Mouse (Mus musculus): ENCODE results near the gene Efcab3. TPM values are rescaled to one million over a fixed set of nuclear protein-coding genes. Genes with fewer than 3 reads are reported as not detected.

Efcab3 gene
- polyA plus RNA-seq (2012; ENCODE audit: low replicate concordance): not detected in 2 replicates

GRCm38 (mm10) chr11:105063292-105063691, at the start of gene Efcab3:
Gene Efcab3 (plus strand): TSS chr11:105063592.

GRCm38 (mm10) chr11:105125735-105126519, 62.5 kb downstream of the Efcab3 start, which contains the start of gene Mettl2:
Gene Mettl2 (plus strand): TSS chr11:105126425.

GRCm38 (mm10) chr11:105146593-105146992, 83.2 kb downstream of the Efcab3 start, which contains the start of gene Gm10842:
Gene Gm10842 (plus strand): TSS chr11:105146893.

Other genes starting within 250 kb of the Efcab3 start
- gene Mettl2, start 62.8 kb downstream of the Efcab3 start, polyA plus RNA-seq (2012; ENCODE audit: low replicate concordance): 7.9 and 9.7 TPM in 2 replicates
- not detected in 2 replicates for gene Gm10842, start 83.3 kb downstream of the Efcab3 start, polyA plus RNA-seq (2012; ENCODE audit: low replicate concordance)
- 12.4 and 14.4 TPM in 2 replicates for gene Tlk2, start 115.2 kb downstream of the Efcab3 start, polyA plus RNA-seq (2012; ENCODE audit: low replicate concordance)
- 0.57 and 1.1 TPM in 2 replicates for gene Mrc2, start 229.1 kb downstream of the Efcab3 start, polyA plus RNA-seq (2012; ENCODE audit: low replicate concordance)